Mouse (Mus musculus): ENCODE results near the gene Spindoc. TPM values are rescaled to one million over a fixed set of nuclear protein-coding genes. Genes with fewer than 3 reads are reported as not detected.
"Not testable (repeated sequence)": the region's sequence is repeated elsewhere in the genome, so short reads cannot be mapped to it uniquely, and the experiment has no call there.

The Spindoc gene
- total and polyA plus RNA-seq, 2 experiments from 2014 or later: 19.0 to 37.1 TPM

DNA sequence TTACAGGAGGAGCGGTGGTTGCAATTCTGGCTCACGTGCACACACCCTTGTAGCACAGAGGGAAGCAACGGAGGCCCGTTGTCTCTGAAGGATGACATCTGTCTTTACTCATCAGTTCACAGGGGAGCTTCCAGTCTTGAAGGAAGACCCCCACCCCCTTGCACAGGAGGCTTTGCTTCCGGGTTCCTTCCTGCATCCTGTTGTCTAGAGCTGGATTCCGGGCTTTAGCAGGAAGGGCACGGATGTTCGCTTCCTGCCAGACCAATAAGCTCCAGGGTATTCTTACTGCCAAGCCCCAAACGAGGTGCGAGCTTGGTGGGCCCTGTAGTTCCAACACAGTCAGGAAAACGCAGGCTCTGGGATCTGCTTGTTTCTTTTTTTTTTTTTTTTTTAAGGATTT lies 17.8 kb upstream of the Spindoc start:
- Histone ChIP-seq H3K9me3 (ENCODE audit: low read length) (no peaks in the 10 kb centered on the region), H3K4me1 (ENCODE audit: insufficient read depth, low read length) (no peaks in the 10 kb centered on the region), H3K27ac (no peak overlapping the region), H3K9ac (replicated peaks; ENCODE audit: low read length) (no peak overlapping the region), H3K4me2 (ENCODE audit: low read depth, low read length) (no peak overlapping the region), H3K4me3 (ENCODE audit: low read length) (no peak overlapping the region), H3K27me3 (ENCODE audit: insufficient read depth, low read length) (no peaks in the 10 kb centered on the region), H3K36me3 (ENCODE audit: insufficient read depth, low read length) (no peaks in the 10 kb centered on the region)
- TF ChIP-seq CTCF (IDR thresholded peaks at IDR 0.05; ENCODE audit: low read depth): no peak
- DNase-seq (ENCODE audit: low spot score) (no peak), ATAC-seq (no peak)
- WGBS: 79% methylated on average over 11 of the region's 11 CpGs

DNA sequence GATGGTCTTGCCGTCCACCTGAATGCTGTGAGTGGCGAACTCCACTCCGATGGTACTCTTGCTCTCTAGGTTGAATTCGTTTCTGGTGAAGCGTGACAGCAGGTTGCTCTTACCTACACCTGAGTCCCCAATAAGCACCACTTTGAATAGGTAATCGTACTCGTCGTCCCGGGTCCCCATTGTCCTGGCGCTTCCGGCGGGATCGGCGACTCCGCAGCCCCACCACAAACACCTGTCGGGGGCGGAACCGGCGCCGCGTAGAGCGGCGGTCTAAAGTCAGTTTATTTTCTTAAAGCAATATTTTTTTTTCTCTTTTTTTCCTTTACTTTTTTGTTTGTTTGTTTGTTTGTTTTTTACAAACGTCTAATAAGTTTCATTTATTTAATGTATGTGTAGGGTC lies 16.1 kb upstream of the Spindoc start:
- not testable (repeated sequence) for H3K36me3 ChIP-seq (ENCODE audit: insufficient read depth, low read length); ATAC-seq; H3K27ac ChIP-seq

DNA sequence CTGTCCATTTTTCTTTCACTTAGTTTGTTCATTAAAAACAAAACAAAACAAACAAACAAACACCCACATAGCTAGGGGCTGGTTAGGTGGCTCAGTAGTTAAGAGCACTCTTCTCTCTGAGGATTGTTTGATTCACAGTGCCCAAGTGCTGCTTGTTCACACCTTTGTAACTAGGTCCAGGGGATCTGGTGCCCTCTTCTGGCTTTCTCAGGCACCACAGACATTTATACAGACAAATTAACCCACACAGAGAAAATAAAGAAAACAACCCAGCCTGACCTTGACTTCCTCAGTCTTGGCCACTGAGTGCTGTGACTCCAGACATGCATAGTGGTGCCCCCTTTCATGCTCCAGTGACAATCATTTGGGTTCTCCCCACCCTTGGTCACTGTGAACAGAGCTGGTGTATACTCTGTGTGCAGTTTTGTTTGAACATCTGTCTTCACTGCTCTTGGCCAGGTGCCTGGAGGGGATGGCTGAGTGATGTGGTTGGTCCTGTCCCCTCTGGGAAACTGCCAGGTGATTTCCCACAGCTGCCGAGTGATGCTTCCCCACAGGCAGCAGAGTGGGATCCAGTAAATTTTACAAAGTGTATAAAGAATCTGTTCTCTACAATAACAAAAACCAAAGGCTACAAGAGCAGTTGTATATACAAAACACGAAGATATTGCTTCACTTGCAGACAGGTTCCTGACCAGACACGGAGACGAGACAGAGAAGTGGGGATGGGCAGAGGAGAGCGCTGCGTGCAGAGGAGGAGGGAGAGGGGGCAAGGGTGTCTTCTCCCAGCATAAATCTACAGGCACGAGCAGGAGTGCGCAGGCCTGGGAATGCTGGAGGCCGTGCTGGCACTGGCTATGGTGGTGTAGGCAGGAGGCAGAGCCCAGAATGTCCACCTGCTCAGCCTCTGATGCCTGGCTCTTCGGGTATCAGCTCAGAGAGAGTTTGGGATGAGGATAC lies 14.4 kb upstream of the Spindoc start:
- H3K27ac ChIP-seq; H3K4me2 ChIP-seq (ENCODE audit: low read depth, low read length); H3K4me3 ChIP-seq (ENCODE audit: low read length); H3K27me3 ChIP-seq (ENCODE audit: insufficient read depth, low read length); H3K4me1 ChIP-seq (ENCODE audit: insufficient read depth, low read length); H3K36me3 ChIP-seq (ENCODE audit: insufficient read depth, low read length); ATAC-seq; H3K9ac ChIP-seq (replicated peaks; ENCODE audit: low read length); H3K9me3 ChIP-seq (ENCODE audit: low read length): not testable (repeated sequence)
- WGBS: 63% methylated on average over 8 of the region's 10 CpGs
- peak; percentile 40; the same call in 1 of the 2 replicates for TF ChIP-seq CTCF (IDR thresholded peaks at IDR 0.05; ENCODE audit: low read depth)
- peak; percentile 40 for DNase-seq (ENCODE audit: low spot score)

More for the DNA sequence above, 16.1 kb upstream of the Spindoc start:
- not testable (repeated sequence) for H3K4me1 ChIP-seq (ENCODE audit: insufficient read depth, low read length); H3K9me3 ChIP-seq (ENCODE audit: low read length); H3K4me3 ChIP-seq (ENCODE audit: low read length); H3K9ac ChIP-seq (replicated peaks; ENCODE audit: low read length); DNase-seq (ENCODE audit: low spot score); H3K4me2 ChIP-seq (ENCODE audit: low read depth, low read length); H3K27me3 ChIP-seq (ENCODE audit: insufficient read depth, low read length)
- 54% methylated on average over 24 of the region's 24 CpGs for WGBS

- peaks cover 6% of the 10 kb centered on the region; the same call in 1 of the 2 replicates for H3K4me1 ChIP-seq (ENCODE audit: insufficient read depth, low read length)
- no peaks in the 10 kb centered on the region for H3K9me3 ChIP-seq (ENCODE audit: low read length)
- H3K27ac ChIP-seq: no peak overlapping the region
- TF ChIP-seq CTCF (IDR thresholded peaks at IDR 0.05; ENCODE audit: low read depth): no peak
- no peaks in the 10 kb centered on the region for H3K27me3 ChIP-seq (ENCODE audit: insufficient read depth, low read length)
- H3K36me3 ChIP-seq (ENCODE audit: insufficient read depth, low read length): no peaks in the 10 kb centered on the region
- DNase-seq (ENCODE audit: low spot score) (no peak), ATAC-seq (no peak)
- no peak overlapping the region for H3K4me2 ChIP-seq (ENCODE audit: low read depth, low read length)
- WGBS: 80% methylated on average over 6 of the region's 6 CpGs
- H3K4me3 ChIP-seq (ENCODE audit: low read length): no peak overlapping the region
- no peak overlapping the region for H3K9ac ChIP-seq (replicated peaks; ENCODE audit: low read length)
These were observed 5.7 kb upstream of the Spindoc start for GRCm38 (mm10) chr19:7388488-7388887.

- Histone ChIP-seq H3K4me3 (ENCODE audit: low read length) (no peak overlapping the region), H3K9me3 (ENCODE audit: low read length) (no peaks in the 10 kb centered on the region), H3K27ac (no peak overlapping the region), H3K27me3 (ENCODE audit: insufficient read depth, low read length) (no peaks in the 10 kb centered on the region), H3K4me2 (ENCODE audit: low read depth, low read length) (no peak overlapping the region), H3K9ac (replicated peaks; ENCODE audit: low read length) (no peak overlapping the region), H3K4me1 (ENCODE audit: insufficient read depth, low read length) (peaks cover 16% of the 10 kb centered on the region), H3K36me3 (ENCODE audit: insufficient read depth, low read length) (no peaks in the 10 kb centered on the region)
- DNase-seq (ENCODE audit: low spot score) (no peak), ATAC-seq (no peak)
- TF ChIP-seq CTCF (IDR thresholded peaks at IDR 0.05; ENCODE audit: low read depth): no peak
- WGBS: 14% methylated on average over 2 of the region's 2 CpGs
These were observed 3.2 kb upstream of the Spindoc start for GRCm38 (mm10) chr19:7386042-7386441.

DNA sequence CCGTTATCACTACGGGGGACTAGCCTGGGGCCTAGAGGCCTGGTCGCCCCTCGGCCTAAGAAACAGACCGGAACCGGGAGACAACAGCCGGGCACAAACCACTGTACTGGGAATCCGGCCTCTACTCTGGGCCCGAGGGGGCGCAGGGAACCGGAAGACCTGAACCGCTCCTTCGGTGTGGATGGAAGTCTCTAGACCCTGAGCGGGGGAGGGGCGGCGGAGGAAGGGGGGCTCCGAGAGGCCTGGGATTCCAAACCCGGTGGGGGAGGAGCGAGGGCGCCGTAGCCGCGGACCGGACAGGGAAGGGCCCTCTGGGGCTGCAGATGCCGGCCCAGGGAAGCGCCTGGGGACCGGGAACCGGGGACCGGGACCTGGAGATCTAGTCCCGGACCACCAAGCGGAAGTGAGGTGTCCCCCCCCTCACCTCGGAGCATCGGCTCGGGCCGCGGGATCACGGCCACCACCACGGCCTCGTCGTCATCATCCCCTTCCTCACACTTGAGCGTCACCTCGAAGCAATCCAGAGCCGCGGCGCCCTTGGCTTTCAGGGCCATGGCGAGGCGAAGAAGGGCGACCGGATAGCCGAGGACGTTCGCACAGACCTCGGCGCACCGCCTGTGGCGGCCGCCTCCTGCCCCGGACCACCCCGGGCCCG lies 419 bp downstream of the Spindoc start:
- peak; percentile 51 for ATAC-seq
- Histone ChIP-seq H3K9ac (replicated peaks; ENCODE audit: low read length) (peak overlapping the region; percentile 90), H3K4me1 (ENCODE audit: insufficient read depth, low read length) (peaks cover 20% of the 10 kb centered on the region), H3K27me3 (ENCODE audit: insufficient read depth, low read length) (no peaks in the 10 kb centered on the region), H3K36me3 (ENCODE audit: insufficient read depth, low read length) (no peaks in the 10 kb centered on the region), H3K4me3 (ENCODE audit: low read length) (peak overlapping the region; percentile 63), H3K9me3 (ENCODE audit: low read length) (no peaks in the 10 kb centered on the region), H3K27ac (peak overlapping the region; percentile 95), H3K4me2 (ENCODE audit: low read depth, low read length) (peak overlapping the region; percentile 75)
- under 1% methylated on average over 53 of the region's 60 CpGs for WGBS
- no peak; the same call in 1 of the 2 replicates for TF ChIP-seq CTCF (IDR thresholded peaks at IDR 0.05; ENCODE audit: low read depth)
- peak; percentile 77 for DNase-seq (ENCODE audit: low spot score)
